Mouse (Mus musculus): ENCODE measurements around the gene Gm11634. TPM values are rescaled to one million over a fixed set of nuclear protein-coding genes. Genes with fewer than 3 reads are reported as not detected.
"Not testable (repeated sequence)": the region's sequence is repeated elsewhere in the genome, so short reads cannot be mapped to it uniquely, and the experiment has no call there.

Gene Gm11634
- not detected for polyA plus RNA-seq (2012; fragmentation: generic; extraction: Trizol)

GRCm38 (mm10) chr11:101599156-101599555 is at the start of gene Gm11634:
Gene Gm11634 (minus strand): TSS chr11:101599256.
- Histone ChIP-seq H3ac (ENCODE audit: control insufficient read depth, insufficient read length) (no peak within 1 kb of the TSS), H3K79me2 (ENCODE audit: control insufficient read depth, insufficient read depth) (no peaks in the 10 kb centered on the region), H3K36me3 (ENCODE audit: control insufficient read depth, insufficient read depth) (no peaks in the 10 kb centered on the region), H3K27me3 (ENCODE audit: control insufficient read depth, insufficient read depth, insufficient read length) (peaks cover 32% of the 10 kb centered on the region), H3K4me3 (no peak within 1 kb of the TSS), H3K4me2 (ENCODE audit: low read depth) (no peak within 1 kb of the TSS)
- TF ChIP-seq MAX (IDR thresholded peaks at IDR 0.05; ENCODE audit: low read depth) (no peak), TCF12 (IDR thresholded peaks at IDR 0.05; ENCODE audit: insufficient read depth, poor library complexity, severe bottlenecking) (no peak), E2F4 (IDR thresholded peaks at IDR 0.05; ENCODE audit: insufficient read depth) (no peak), USF1 (IDR thresholded peaks at IDR 0.05; ENCODE audit: low read depth) (no peak), MYOD1 (IDR thresholded peaks at IDR 0.05; ENCODE audit: control insufficient read depth in 1 of 3, insufficient read length in 2 of 3, low read depth in 2 of 3) (no peak), TCF3 (IDR thresholded peaks at IDR 0.05; ENCODE audit: insufficient read length, low read depth) (no peak), REST (IDR thresholded peaks at IDR 0.05; ENCODE audit: insufficient read depth, insufficient read length) (no peak), SRF (IDR thresholded peaks at IDR 0.05; ENCODE audit: control insufficient read depth, insufficient read length, low read depth) (no peak), CEBPB (IDR thresholded peaks at IDR 0.05; ENCODE audit: insufficient read depth, poor library complexity, severe bottlenecking) (no peak), MYOG (IDR thresholded peaks at IDR 0.05; ENCODE audit: control insufficient read depth in 1 of 3, insufficient read depth in 1 of 3, insufficient read length in 2 of 3, low read depth in 2 of 3) (no peak), POLR2AphosphoS2 (IDR thresholded peaks at IDR 0.05; ENCODE audit: insufficient read length, low read depth) (no peak), POLR2A (IDR thresholded peaks at IDR 0.05; ENCODE audit: insufficient read length, low read depth) (no peak)

- not testable (repeated sequence) for H3ac ChIP-seq (ENCODE audit: control insufficient read depth, insufficient read length); H3K4me3 ChIP-seq; H3K27me3 ChIP-seq (ENCODE audit: control insufficient read depth, insufficient read depth, insufficient read length); H3K36me3 ChIP-seq (ENCODE audit: control insufficient read depth, insufficient read depth); H3K4me2 ChIP-seq (ENCODE audit: low read depth); H3K79me2 ChIP-seq (ENCODE audit: control insufficient read depth, insufficient read depth)
Measured at GRCm38 (mm10) chr11:101647093-101647492, 48.0 kb upstream of the Gm11634 start.

DNA sequence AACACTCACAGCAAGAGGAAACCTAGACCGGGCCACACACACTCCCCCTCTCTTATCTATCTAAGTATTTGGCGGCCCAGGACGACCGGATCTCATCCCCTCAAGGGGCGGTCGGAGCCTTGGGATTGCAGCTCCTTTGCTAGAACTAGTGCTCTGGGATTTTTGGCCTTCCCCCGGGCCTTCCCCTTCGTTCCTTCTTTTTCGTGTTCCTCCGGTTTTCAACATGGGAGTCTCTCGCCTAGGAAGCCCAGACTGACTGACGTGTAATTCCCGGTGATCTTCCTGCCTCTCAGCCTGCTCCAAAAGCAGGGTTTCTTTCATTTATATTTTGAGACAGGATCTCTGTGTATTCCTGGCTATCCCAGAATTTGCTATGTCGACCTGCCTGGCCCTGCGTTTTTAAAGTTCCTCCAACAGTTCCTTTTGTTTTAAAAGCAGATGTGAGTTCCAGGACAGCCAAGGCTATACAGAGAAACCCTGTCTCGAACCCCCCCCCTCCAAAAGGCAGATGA is 47.3 kb upstream of the Gm11634 start:
- not testable (repeated sequence) for H3K4me3 ChIP-seq; H3ac ChIP-seq (ENCODE audit: control insufficient read depth, insufficient read length); H3K27me3 ChIP-seq (ENCODE audit: control insufficient read depth, insufficient read depth, insufficient read length); H3K79me2 ChIP-seq (ENCODE audit: control insufficient read depth, insufficient read depth); H3K36me3 ChIP-seq (ENCODE audit: control insufficient read depth, insufficient read depth)
- H3K4me2 ChIP-seq (ENCODE audit: low read depth): peak overlapping the region; percentile 51

DNA sequence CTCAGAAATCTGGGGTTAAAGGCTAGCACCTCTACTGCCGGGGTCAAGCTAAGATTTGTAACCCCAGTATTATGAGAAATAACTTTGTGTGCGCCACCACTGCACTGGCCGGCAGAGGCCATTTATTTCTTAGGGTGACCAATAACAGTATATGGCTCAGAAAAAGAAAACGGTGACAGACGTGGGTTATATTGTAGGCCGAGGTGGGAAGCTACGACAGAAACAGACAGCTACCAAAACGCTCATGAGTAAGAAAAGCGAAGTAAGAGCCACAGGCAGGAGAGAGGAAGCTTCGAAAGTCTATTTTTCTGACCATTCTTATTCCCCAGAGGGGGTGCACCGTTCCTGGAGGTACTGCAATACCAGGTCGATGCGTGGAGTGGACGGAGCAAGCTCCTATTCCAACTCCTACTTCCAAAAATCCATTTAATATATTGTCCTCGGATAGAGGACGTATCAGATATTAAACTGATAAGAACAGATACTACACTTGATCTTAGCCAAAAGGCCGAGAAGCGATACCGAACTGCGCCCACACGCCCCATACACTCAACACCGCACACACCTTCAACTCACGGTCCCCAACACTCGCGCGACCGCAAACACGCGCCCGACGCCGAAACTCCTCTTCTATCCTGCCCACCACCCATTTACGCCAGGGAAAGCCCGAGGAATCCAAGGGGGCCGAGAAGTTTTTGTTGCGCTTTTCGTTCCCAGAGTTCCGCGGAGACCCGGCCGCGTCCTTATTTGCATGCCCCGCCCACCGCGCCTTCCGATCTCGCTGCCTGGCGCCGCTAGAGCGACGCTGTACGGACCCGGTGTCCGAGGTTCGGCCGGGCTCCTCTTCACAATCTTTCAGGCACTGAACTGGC is 46.6 kb upstream of the Gm11634 start:
- not testable (repeated sequence) for H3K4me3 ChIP-seq; H3K27me3 ChIP-seq (ENCODE audit: control insufficient read depth, insufficient read depth, insufficient read length); H3K79me2 ChIP-seq (ENCODE audit: control insufficient read depth, insufficient read depth); H3ac ChIP-seq (ENCODE audit: control insufficient read depth, insufficient read length); H3K4me2 ChIP-seq (ENCODE audit: low read depth); H3K36me3 ChIP-seq (ENCODE audit: control insufficient read depth, insufficient read depth)

GRCm38 (mm10) chr11:101645043-101645410 is 46.0 kb upstream of the Gm11634 start:
- not testable (repeated sequence) for H3K27me3 ChIP-seq (ENCODE audit: control insufficient read depth, insufficient read depth, insufficient read length); H3K36me3 ChIP-seq (ENCODE audit: control insufficient read depth, insufficient read depth); H3K79me2 ChIP-seq (ENCODE audit: control insufficient read depth, insufficient read depth); H3K4me2 ChIP-seq (ENCODE audit: low read depth); H3ac ChIP-seq (ENCODE audit: control insufficient read depth, insufficient read length); H3K4me3 ChIP-seq

DNA sequence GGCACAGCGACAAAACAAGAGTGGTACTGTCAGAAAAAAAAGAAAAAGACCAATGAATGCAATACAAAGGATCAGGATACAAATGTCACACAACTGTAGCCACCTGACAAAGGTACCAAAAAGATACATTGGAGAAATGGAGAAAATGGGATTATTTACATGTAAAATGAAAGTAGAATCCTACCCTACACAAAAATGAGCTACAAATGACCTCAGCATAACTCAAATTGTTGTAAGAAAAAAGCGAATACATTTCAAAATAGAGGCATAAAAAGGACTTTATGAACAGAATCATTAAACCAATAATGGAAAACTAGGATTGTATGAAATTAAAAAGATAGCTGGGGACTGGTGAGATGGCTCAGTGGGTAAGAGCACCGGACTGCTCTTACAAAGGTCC is 45.5 kb upstream of the Gm11634 start:
- Histone ChIP-seq H3K4me3 (no peak overlapping the region), H3K27me3 (ENCODE audit: control insufficient read depth, insufficient read depth, insufficient read length) (no peaks in the 10 kb centered on the region), H3ac (ENCODE audit: control insufficient read depth, insufficient read length) (no peak overlapping the region), H3K4me2 (ENCODE audit: low read depth) (no peak overlapping the region), H3K79me2 (ENCODE audit: control insufficient read depth, insufficient read depth) (no peaks in the 10 kb centered on the region), H3K36me3 (ENCODE audit: control insufficient read depth, insufficient read depth) (no peaks in the 10 kb centered on the region)
- TF ChIP-seq SRF (IDR thresholded peaks at IDR 0.05; ENCODE audit: control insufficient read depth, insufficient read length, low read depth) (no peak), POLR2A (IDR thresholded peaks at IDR 0.05; ENCODE audit: insufficient read length, low read depth) (no peak), REST (IDR thresholded peaks at IDR 0.05; ENCODE audit: insufficient read depth, insufficient read length) (no peak), E2F4 (IDR thresholded peaks at IDR 0.05; ENCODE audit: insufficient read depth) (no peak), TCF12 (IDR thresholded peaks at IDR 0.05; ENCODE audit: insufficient read depth, poor library complexity, severe bottlenecking) (no peak), MYOG (IDR thresholded peaks at IDR 0.05; ENCODE audit: control insufficient read depth in 1 of 3, insufficient read depth in 1 of 3, insufficient read length in 2 of 3, low read depth in 2 of 3) (no peak), USF1 (IDR thresholded peaks at IDR 0.05; ENCODE audit: low read depth) (no peak), CEBPB (IDR thresholded peaks at IDR 0.05; ENCODE audit: insufficient read depth, poor library complexity, severe bottlenecking) (no peak), MYOD1 (IDR thresholded peaks at IDR 0.05; ENCODE audit: control insufficient read depth in 1 of 3, insufficient read length in 2 of 3, low read depth in 2 of 3) (no peak), MAX (IDR thresholded peaks at IDR 0.05; ENCODE audit: low read depth) (no peak), TCF3 (IDR thresholded peaks at IDR 0.05; ENCODE audit: insufficient read length, low read depth) (no peak), POLR2AphosphoS2 (IDR thresholded peaks at IDR 0.05; ENCODE audit: insufficient read length, low read depth) (no peak)

All from myocyte (in vitro differentiated cells).